Mouse (Mus musculus): ENCODE results near the gene Nelfb. TPM values are rescaled to one million over a fixed set of nuclear protein-coding genes. Genes with fewer than 3 reads are reported as not detected.

Gene Nelfb
- polyA plus RNA-seq, 1 experiment, result 89.7 TPM

GRCm38 (mm10) chr2:25203631-25204214, 7.6 kb downstream of the Nelfb start:
- 59% methylated on average over 4 of the region's 4 CpGs for WGBS
- no peak for DNase-seq (ENCODE audit: low read depth, low spot score)

- DNase-seq (ENCODE audit: low read depth, low spot score), result no peak
- 92% methylated on average over 2 of the region's 2 CpGs for whole genome bisulfite sequencing
Measured at GRCm38 (mm10) chr2:25200631-25201030, 10.7 kb downstream of the Nelfb start.

GRCm38 (mm10) chr2:25197946-25198345, 13.3 kb downstream of the Nelfb start:
- DNase-seq (ENCODE audit: low read depth, low spot score), result no peak

- no peak for DNase-seq (ENCODE audit: low read depth, low spot score)
- WGBS, result 16% methylated on average over 2 of the region's 2 CpGs
Measured at GRCm38 (mm10) chr2:25197191-25197590, 14.1 kb downstream of the Nelfb start.

GRCm38 (mm10) chr2:25196172-25196954, 14.9 kb downstream of the Nelfb start, which contains the start of gene Tor4a:
Gene Tor4a, minus strand, starts transcription at chr2:25196886.
- 6% methylated on average over 8 of the region's 8 CpGs for WGBS
- DNase-seq (ENCODE audit: low read depth, low spot score), result no peak

- no peak for DNase-seq (ENCODE audit: low read depth, low spot score)
- WGBS, result 11% methylated on average over 55 of the region's 55 CpGs
Measured at GRCm38 (mm10) chr2:25195211-25196156, 15.8 kb downstream of the Nelfb start.

- DNase-seq (ENCODE audit: low read depth, low spot score), result no peak
- 54% methylated on average over 17 of the region's 17 CpGs for whole genome bisulfite sequencing
Measured at GRCm38 (mm10) chr2:25194486-25195171, 16.7 kb downstream of the Nelfb start.

- WGBS, result 37% methylated on average over 5 of the region's 5 CpGs
- no peak for DNase-seq (ENCODE audit: low read depth, low spot score)
Measured at GRCm38 (mm10) chr2:25194006-25194405, 17.3 kb downstream of the Nelfb start.

- no peak for DNase-seq (ENCODE audit: low read depth, low spot score)
Measured at GRCm38 (mm10) chr2:25193330-25193770, 17.9 kb downstream of the Nelfb start.

GRCm38 (mm10) chr2:25187841-25188240, 23.4 kb downstream of the Nelfb start:
- WGBS, result 85% methylated on average over 6 of the region's 6 CpGs
- no peak for DNase-seq (ENCODE audit: low read depth, low spot score)

More at GRCm38 (mm10) chr2:25193330-25193770, 17.9 kb downstream of the Nelfb start:
- WGBS, result 2% methylated on average over 6 of the region's 6 CpGs

- DNase-seq (ENCODE audit: low read depth, low spot score), result no peak
- WGBS, result 48% methylated on average over 5 of the region's 5 CpGs
Measured at GRCm38 (mm10) chr2:25186575-25186930, 24.7 kb downstream of the Nelfb start.

- DNase-seq (ENCODE audit: low read depth, low spot score), result no peak
- WGBS, result 3% methylated on average over 64 of the region's 64 CpGs
Measured at GRCm38 (mm10) chr2:25185625-25186574, 25.4 kb downstream of the Nelfb start.

GRCm38 (mm10) chr2:25184496-25184895, 26.8 kb downstream of the Nelfb start:
- DNase-seq (ENCODE audit: low read depth, low spot score), result no peak
- WGBS, result 91% methylated on average over 7 of the region's 7 CpGs

GRCm38 (mm10) chr2:25183336-25183735, 28.0 kb downstream of the Nelfb start:
- WGBS, result 60% methylated on average over 2 of the region's 2 CpGs
- no peak for DNase-seq (ENCODE audit: low read depth, low spot score)

GRCm38 (mm10) chr2:25182664-25183063, 28.6 kb downstream of the Nelfb start:
- no peak for DNase-seq (ENCODE audit: low read depth, low spot score)
- 17% methylated on average over 6 of the region's 6 CpGs for WGBS

GRCm38 (mm10) chr2:25181891-25182397, 29.3 kb downstream of the Nelfb start:
- WGBS, result 3% methylated on average over 17 of the region's 17 CpGs
- no peak for DNase-seq (ENCODE audit: low read depth, low spot score)

- no peak for DNase-seq (ENCODE audit: low read depth, low spot score)
- under 1% methylated on average over 98 of the region's 100 CpGs for WGBS
Measured at GRCm38 (mm10) chr2:25180973-25181890, 30.1 kb downstream of the Nelfb start.

All from large intestine, adult 2 months (tissue).